Mouse (Mus musculus): Measurements from ENCODE around the gene Efnb3.

The Efnb3 gene

DNA sequence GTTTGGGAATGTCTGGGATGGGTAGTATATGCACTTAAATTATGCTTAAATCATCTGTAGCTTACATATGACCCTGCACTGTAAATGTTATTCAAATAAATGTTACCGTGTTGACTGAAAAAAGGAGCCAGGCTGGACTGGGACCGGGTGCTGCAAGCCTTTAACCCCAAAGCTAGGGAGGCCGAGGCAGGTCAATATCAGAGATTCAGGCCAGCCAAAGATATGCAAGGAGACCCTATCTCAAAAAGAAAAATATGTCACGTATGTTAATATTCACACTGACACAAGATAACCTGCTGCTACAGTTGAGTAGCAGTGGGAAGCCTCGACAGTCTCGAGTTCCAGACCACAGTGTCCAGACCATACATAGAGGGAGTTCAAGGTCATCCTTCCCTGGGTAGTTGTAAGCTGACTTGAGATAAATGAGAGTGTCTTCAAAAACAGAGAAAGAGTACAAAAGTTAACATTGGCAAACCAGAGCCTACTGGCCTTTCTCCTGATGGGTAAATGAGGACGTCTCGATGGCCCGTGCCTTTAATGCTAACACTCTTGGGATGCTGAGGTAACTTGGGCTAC lies 22.3 kb upstream of the Efnb3 start:
- no peak for DNase-seq

DNA sequence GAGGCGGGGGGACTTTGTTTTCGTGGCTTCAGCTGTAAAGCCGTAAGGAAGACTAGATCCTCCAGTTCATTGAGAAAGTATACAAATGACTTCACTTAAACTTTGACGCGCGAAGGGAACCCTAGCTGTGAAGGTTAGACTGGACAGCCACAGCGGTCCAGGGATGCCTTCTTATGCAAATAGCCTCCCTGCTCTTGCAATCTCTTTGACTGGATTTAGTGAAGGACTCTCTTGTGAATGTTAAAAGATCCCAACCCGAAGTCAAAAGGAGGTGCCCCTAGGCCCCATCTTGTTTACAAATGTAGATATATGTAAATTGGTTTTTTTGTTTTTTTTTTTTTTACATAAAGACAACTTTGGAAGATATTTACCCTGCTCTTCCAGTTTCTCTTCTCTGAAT lies 21.8 kb upstream of the Efnb3 start:
- DNase-seq: no peak

DNA sequence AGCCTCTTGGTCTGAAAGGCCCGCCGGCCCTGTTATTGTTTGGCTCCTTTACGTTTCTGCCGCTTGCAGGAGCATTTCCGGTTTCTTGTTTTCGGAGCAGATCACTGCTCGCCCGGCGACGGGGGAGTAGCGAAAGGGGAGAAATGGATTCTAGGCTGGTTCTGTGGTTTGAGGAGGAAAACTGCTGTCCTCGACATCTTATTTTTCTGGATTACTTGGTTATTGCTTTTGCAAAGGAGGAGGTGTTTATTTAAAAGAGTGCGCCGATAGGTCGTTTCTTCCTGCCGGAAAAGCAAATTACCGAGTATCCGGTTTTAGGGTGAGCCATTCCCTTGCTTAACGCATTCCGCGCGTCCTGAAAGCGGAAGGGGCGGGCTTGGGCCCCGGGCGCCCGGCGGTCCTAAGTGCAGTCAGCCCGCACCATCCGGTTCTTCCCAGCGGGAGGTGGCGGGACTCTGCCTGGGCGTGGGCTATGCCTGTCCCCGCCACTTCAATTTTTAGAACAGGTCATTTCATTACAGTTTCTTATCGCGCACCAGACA lies 21.2 kb upstream of the Efnb3 start:
- peak; percentile 90 to 95 for DNase-seq

DNA sequence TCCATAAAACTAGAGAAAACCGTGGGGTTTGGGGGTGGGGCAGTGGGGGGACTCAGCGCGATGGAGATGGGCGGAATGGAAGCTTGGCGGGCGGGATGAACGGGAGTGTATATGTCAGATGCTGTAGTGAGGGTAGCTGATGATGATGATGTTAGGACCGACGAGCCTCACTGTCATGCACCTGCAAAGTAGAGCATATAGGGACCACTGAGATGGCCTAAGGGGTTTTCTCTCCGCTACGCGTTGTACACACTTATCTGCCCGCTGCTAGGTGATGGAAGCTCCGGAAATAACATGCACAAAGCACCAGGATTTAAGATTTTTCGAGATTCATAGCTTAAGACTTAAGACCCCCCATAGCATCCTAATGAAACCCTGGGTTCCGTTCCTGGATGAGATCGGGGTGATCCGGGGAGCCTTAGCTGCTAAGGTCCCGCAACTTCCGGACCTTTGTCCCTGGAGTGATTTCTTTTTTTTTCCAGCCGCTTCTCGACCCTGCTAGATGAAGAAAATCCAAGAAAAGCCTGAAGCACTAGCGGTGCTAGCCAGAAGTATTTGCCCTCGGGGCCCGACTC lies 20.7 kb upstream of the Efnb3 start:
- no peak for DNase-seq

DNA sequence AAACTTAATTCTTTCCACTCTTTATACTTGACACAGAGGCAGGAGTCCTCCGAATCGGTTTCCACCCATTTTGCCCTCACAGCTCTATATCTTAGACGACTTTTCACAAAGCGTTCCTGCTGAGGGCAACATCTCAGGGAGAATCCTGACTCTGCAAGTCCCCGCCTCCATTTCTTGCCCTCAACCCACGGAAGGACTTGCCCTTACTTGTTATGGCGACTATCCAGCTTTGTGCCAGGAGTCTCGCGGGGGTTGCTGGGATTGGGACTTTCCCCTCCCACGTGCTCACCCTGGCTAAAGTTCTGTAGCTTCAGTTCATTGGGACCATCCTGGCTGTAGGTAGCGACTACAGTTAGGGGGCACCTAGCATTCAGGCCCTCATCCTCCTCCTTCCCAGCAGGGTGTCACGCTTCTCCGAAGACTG lies 20.1 kb upstream of the Efnb3 start, which contains the start of the genes Wrap53 and Trp53:
Wrap53 (minus strand) TSS at position 165 of the 424 bp plus-strand sequence.
Trp53 (plus strand) TSS at position 269 of the 424 bp plus-strand sequence.
- DNase-seq: peak; percentile 90 to 94

DNA sequence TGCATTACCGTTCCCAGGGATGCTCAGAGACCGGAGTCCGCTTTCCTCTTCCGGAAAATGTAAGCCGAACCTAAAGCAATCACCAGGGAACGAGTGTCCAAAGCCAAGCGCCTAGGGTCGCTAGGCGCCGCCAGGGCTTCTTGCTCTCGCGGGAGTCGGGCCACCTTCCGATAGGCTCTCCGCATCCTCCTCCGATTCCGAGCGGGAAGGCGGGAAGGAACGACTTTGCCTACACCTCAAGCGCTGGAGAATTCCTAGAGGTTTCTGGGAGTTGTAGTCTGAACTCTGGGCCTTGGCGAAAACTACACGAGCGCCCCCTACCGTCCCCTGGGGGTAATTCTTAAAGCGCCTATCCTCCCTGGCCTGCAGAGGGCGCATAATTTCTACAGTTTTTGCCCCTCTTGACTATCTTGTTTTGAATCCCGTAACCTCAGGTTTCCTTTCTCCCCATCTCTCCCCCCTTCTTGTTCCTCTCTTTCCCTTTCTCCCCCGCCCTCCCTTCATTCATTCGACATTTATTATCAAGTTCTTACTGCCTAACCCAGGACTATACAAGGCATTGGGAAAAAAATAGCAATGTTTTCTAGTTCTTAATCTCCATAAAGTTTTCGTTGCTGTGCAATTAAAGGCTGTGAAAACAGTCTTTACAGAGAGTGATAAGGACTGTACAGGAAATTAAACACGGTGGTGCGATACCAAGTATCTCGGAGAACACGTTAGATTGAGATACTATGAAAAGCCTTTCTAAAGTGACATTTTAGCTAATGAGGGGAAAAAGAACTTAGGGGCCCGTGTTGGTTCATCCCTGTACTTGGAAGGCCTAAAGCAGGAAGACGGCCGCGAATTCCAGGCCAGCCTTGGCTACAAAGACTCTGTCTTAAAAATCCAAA lies 19.4 kb upstream of the Efnb3 start:
- DNase-seq: peak; percentile 95 to 97

DNA sequence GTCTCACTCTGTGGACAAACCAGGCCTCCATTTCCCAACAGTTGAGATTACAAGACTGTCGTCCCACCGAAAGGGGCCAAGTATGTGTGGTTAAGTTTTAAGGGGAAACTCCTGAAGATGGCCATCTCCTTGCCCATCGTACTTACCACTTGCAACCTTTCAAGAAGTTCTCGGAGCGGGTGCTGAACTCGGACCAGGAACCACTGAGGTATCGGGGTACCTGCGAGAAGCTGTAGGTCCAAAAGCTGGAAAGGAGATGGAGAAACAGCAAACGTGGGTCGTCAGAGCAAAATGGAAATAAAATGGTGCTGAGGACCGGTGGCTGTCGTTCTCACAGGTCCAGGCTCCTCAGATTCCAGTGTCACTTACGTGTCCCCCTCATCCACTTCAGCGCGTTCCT lies 18.3 kb upstream of the Efnb3 start:
- no peak for DNase-seq

DNA sequence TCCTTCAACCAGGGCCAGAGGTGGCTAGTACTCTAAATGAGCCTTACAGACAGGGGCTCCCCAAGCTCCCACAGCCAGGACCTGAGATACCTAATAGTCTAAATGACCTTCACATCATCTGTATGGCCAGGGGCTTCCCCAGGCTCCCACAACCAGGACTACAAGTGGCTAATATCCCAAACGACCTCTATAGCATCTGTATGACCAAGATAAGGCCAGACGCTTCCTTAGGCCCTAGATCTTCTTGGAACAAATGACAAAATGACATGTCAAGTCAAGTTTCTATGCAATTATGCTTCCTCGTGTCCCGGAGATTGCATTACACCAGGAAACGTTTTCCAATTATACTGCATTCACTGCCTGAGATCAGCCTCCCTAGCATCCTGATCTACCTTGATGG lies 16.3 kb upstream of the Efnb3 start:
- DNase-seq: no peak

DNA sequence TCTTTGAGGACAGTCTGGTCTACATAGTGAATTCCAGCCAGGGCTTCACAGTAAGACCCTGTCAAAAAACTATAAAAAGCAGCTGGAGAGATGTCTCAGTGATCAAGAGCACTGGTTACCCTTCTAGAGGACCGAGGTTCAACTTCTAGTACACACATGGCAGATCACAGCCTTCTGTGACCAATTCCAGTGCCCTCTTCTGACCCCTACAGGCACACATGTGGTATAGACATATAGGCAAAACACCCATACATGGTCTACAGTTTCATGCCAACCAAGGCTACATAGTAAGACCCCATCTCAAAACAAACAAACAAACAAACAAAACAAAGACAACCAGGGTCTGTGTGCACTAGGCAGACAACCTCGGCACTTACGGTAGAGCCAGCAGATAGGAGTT lies 15.2 kb upstream of the Efnb3 start:
- DNase-seq: peak in 1 of 2 experiments; percentile 49

DNA sequence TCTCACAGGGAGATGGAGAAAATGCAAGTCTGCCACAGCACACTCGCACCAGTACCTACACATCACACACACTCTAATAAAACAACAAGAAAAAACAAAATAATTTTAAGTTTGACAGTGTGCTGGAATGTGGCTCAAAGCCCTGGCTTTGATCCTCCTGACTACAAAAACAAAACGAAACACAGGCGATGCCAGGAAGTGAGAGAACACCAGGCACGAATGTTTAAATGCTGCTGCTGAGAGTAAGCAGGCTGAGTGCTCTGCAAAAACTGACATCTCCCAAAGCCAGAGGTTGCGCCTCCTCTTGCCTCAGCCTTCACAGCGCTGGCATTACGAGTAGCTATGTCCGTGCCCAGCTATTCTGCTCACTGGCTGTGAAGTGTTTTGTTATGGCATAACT lies 5.1 kb upstream of the Efnb3 start:
- no peak for DNase-seq

DNA sequence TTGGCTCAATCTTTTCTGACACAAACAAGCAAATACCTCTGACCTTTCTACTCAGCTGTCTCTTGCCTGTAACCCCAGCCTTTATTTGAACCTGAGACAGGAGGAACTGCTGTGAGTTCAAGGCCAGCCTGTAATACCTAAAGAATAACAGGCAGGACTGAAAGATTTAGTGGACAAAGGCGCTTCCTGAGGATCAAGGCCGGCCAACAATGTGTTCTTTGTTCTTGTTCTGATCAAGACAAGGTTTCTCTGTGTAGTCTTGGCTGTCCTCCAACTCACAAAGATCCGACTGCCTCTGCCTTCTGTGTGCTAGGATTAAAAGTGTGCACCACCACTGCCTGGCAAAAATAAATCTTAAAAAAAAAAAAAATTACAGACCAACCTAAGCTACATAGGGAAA lies 4.4 kb upstream of the Efnb3 start:
- DNase-seq: no peak

DNA sequence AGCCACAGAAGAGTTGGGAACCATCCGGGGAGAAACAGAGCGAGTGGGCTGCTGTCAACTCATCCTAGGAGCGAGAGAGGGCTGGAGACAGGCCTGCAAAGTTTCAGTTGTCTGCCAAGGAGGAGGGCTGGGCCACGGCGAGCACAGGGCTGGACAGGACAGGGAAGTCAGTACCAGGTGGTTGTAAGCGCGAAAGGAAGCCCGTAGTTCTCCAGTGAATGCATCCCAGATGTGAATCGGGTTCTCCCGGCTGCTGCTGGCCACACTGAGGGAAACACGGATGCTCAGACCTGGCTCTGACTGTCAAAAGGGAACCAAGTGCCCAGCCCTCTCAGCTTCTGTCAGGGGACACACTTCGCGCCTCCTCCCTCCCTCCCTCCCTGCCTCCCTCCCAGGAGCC lies 3.4 kb upstream of the Efnb3 start:
- DNase-seq: no peak

DNA sequence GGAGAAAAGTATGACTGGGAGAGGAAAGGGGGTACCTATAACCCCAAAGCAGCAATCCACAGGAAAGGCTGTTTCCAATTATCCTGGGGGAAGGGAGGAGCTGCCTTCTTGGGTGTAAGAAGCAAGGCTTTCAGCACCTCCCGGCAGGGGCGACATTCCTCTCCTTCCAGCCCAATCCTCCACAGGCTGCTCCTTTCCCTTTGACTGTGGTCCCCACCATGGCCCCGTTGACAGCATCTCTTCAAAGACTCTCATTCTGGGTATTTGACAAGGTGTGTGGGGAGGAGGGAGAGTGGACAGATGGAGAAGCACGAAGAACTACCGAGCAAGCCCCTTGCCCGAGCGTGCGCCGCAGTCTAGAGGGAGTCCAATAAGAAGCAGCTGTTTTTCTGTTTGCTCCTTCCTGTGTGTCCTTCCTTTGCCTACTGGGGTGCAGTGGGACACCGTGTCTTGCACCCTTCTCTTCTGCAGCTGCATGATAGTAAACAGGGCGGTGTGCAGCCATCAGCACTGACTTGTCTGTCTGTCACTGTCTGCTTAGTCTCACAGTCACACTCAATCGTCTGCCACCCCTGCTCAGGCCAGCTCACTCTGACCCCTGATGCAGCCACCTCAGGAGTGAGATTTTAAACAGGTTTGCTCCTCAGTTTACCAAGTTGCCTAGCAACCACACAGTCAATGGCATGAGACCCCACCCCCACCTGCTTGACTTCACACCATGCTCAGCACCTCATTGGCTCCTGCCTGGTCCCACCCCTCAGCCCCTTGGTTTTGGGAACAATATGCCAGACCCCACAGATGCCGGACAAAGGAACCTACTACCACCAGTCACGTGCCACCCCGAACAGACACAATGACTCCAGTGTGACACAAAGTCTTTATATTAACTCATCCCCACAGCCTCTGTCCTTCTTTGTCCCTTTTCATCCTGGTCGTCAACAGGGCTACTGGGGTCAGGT lies 1.2 kb upstream of the Efnb3 start:
- peak in 1 of 2 experiments; percentile 38 for DNase-seq

DNA sequence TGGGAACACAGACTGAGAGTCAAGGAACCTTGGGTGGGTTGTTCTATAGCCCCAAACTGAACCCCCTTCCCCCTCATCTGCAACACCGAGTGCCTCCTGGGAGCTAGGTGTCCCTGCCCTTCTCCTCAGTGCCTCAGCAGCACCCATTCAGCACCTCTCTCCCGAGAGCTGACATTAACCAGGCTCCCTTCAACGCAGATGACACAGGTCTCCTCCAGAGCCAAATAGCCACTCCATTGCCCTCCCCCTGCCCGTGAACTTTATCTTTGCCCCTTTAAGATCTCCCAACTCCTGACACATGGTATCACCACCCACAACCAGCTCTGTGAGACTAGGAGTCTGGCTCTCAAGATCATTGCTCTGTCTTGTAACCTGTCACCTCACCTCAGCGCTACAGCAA lies 822 bp downstream of the Efnb3 start:
- DNase-seq: no peak

DNA sequence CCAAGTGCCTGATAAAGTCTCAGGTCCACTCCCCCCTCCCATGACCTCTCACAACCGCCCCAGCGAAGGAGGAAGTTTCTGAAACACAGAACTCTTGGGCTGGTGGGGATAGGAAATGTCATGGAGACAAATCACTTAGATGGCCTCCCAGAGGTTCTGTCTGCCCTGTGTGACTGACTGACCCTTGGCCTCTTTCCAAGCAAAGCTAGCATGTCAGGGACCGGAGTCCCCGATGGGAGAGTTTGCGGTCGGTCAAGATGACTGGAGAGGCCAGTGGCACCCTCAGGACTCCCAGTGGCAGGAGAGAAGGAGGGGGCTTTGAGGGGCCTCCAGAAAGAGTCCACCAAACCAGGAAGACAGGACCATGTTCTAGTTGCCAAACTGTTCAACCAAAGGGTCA lies 1.2 kb downstream of the Efnb3 start:
- peak in 1 of 2 experiments; percentile 40 for DNase-seq

DNA sequence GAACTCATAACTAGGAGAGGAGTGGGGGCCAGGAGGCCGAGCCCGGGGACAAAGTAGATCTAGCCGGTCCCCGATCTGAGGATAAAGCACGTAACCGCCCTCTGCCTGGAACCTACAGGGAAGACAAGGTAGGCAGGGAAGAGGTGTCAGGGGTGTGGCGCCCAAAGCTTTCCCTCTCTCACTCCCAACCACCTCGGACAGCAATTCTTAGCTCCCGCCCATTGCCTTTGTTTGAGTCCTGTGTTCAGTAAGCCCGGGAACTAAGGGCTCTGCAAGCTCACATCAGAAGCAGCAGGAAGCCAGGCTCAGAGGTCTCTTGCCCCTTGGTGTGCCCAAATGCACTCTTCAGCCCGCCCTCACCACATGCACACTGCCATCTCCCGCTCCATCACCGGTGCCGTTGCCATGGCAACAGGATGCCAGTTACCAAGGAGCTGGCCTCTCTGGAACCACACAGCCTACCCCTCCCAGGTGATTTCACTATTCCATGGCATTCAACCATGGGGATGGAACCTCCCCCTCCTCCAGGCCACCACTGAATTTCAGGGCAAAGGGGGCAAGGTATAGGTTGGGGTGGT lies 2.5 kb downstream of the Efnb3 start:
- peak in 1 of 2 experiments; percentile 52 for DNase-seq

DNA sequence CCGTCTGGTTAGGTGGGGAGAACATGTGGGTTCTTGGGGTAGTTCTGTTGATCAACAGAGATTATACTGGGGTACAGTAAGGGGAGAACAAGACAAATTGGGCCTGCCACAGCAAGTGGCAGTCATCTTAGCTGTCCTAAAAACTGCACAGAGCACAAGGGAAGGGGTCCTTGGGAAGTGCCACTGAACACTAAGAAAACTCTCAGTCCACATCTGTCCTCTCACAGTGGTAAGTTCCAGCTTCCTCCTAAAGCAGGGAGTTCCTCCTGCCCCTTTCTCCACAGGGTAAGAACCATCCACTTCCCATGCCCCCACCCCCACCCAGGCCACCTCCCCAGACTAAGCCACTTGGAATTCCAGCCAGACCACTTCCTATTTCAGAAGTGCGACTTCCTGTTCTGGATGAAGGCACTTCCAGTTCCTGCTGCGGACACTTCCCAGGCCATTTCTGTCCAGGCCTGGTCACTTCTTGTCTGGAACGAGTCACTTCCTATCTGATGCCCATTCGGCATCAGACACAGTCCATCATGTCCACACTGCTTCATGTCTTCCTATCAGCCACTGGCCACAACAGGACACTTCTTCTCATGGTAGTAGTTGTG lies 5.4 kb downstream of the Efnb3 start:
- DNase-seq: no peak

DNA sequence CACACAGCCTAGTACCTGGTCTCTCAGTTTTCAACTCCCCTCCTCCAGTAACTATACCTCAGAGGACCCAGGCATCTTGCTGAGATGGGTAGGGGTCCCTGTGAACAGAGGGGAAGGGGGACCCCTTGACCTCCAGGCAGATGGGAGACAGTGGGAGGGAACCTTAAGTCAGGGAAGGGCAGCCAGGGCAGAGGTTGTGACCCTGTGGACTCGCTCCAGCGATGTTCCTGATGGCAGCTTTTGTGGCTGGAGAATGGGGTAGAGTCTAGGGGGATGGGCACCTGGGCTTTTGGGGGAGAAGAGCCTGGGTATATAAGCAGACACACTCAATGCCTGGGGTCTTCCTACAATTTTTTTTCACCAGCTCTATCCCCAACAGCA lies 6.7 kb downstream of the Efnb3 start:
- DNase-seq: no peak

DNA sequence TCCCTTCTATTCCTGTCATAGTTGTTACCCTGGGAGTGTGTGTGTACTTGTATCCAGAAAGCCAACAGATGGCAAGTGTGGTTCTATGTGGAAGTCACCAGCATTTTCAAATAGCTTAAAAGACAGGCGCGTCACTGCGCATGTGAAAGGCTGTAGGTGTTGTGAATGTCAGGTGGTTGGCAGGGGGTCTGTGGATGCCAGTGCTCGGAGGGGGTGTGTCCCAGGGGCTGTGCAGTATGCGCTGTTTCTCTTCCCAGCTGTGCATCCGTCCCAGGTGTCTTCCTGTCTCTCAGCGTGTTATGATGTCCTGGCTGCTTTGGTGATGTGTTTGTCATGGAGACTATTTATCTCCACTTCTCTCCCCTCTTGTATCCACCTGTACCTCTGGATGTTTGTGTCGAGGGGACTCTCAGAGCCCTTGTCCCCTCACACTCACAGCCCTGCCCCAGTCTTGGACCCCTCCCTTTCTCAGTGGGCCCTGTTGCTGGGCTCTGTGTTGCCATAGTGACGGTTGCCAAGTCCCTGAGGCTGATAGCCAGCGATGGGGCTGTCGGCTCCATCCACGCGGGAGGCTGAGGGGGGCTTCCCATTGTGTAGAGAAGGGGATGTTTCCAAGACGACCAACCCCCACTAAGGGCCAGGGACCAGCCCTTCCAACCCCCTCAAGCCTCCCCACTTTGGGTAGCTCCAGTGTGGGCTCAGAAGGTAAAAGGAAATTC lies 7.2 kb downstream of the Efnb3 start:
- no peak for DNase-seq

DNA sequence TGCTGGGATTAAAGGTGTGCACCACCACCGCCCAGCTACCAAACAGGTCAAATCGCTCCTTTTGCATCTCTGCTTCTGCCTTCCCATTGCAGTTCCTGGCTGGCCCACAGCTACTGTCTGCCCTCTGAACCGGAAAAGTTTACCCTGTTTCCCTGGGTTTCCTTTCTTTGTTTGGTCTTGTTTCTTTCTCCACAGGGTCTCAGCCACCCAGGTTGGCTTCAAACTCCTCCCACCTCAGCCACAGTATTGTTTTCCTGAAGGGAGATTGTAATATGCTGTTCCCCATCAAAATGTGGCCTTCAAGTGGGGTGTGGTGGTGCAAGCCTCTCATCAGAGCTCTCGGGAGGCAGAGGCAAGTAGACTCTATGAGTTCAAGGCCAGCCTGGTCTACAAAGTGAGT lies 8.7 kb downstream of the Efnb3 start:
- DNase-seq: no peak

DNA sequence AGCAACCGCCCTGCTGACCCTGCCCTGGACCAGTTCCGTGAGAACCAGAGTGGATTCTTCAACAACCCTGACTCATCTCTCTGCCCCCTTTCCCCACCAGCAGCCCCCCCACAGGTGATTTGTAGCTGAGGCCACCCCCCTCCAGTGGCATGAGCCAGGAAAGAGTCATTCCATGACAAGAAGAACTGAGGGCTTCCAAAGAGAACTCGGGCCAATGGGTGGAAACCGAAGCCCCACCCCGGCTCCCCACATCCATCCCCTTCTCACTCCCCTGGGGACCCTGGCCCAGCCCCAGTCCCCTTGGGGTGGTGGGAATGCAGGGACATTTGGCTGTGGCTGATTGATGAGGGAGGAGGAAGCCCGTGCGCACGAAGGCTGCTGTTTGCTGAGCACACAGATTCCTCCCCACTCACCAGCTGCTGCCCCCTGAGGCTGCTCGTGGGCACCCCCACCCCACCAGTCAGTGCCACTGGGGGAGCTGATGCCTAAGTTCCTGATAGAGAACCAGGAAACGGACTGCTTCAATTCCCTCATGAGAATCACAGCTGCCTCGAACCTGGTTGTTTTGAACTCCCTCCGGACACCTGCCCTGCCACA lies 10.8 kb downstream of the Efnb3 start, which contains the start of gene Dnah2:
Dnah2 (minus strand) TSS at position 51 of the 597 bp plus-strand sequence.
- no peak for DNase-seq

All from kidney, postnatal 4 days (tissue).